Mouse (Mus musculus): ENCODE results near the gene Phf5a. TPM values are rescaled to one million over a fixed set of nuclear protein-coding genes. Genes with fewer than 3 reads are reported as not detected.

Gene Phf5a
- total RNA-seq, 2 experiments from 2014 or later, result 41.4 to 44.2 TPM

DNA sequence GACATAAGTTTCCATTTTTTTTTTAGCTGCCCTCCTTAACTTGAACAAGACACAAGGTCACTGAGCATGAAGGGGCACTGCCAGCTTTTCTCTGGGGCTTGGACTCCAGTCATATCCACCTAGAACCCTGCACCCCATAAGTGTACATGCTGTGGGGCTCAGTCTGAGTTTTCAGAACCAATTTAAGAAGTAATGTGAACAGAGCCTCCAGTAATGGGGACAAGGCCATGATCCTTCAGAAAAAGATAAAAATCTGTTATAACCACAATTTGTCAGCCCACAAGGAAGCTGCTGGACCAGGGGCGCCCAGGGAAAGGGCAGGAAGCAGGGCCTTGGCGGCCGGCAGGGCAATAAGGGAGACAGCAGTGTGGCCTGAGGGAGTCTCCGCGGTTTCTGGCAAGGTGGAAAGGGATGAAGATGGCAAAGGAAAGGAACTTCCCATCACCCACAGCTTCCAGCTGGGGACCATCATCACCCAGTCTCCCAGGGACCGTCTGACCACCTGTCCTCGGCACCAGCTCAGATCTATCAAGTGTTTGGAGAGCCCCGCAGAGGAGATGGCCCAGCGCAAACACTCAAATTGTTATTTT, 19.2 kb downstream of the Phf5a start:
- no peak for DNase-seq
- intact Hi-C loops (cut with DNase I), result no loop called here

DNA sequence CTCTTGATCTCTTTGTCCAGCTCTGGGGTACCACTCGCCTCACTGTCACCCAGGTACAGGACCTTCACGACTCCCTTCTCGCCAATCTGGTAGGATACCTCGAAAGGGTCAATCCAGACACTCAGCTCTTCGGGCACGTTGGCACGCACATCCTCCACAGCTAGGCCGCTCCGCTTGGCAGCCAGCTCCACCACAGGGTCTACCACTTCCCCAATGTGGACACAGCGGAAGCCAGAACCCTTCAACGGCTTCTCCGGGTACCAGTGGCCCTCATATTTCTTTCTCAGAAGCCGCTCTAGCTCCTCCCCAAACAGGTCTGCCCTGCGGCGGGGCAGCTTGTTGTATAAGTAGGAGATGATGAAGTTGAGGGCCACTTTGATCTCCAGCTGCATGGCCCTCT, 20.3 kb downstream of the Phf5a start:
- intact Hi-C loops (cut with DNase I), result no loop called here
- no peak for DNase-seq

DNA sequence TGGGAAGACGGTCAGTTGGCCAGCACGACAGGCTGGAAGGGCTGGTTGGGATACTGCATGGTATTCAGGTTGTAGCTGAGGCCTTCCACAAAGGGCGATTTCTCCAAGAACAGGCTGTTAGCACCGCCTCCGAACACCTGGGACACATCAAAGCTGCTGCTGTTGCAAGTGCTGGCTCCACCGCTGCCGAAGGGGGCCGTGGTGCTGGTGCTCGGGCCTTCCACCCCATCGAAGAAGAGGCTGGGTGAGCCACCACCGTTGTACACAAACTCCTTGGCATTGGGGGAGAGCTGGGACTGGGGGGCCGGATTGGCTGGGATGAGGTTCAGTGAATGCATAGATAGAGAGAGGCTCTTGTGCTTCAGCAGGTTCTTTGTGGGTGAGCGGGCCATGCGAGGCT, 21.0 kb downstream of the Phf5a start:
- intact Hi-C loops (cut with DNase I), result no loop called here
- no peak for DNase-seq

DNA sequence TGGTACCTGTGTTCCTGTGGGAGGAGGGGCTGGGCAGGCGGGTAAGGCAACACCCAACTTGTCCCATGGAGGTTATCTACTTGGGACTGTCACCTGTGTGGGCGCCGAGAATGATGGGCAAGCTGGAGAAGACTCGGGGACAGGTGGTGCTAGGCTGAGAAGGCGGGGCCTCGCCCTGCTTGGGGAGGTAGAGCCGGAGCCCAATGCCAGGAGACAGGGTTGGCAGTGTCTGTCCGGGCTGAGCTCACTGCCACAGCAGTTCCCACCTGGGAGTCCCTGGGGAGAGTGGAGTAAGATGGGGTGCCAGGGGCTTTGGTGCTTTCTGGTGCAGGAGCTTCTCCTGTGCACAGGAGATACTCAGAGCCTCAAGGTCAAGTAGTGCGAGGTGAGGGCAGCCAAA, 22.6 kb downstream of the Phf5a start:
- intact Hi-C loops (cut with DNase I), result no loop called here
- DNase-seq, result peak in 1 of 2 experiments; percentile 19

DNA sequence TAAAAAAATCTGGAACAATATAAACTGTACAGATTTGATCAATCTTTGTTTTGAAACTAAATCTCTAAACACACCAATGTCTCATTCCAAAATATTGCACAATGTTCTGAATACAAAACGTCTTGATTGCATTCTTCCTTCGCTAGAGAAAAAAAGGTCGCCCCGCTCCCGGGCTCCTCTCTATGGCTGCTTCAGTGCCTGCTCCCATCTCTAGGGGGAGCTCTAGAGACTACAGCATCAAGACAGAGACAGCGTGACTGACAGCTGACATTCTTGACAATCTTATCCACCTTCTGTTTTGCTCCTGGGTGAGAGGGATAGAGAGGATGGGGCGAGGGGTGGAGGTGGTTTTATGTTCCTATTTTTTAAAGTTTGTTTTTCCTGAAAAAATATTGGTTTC, 23.4 kb downstream of the Phf5a start:
- intact Hi-C loops (cut with DNase I), result no loop called here
- DNase-seq, result peak; percentile 58 to 73

DNA sequence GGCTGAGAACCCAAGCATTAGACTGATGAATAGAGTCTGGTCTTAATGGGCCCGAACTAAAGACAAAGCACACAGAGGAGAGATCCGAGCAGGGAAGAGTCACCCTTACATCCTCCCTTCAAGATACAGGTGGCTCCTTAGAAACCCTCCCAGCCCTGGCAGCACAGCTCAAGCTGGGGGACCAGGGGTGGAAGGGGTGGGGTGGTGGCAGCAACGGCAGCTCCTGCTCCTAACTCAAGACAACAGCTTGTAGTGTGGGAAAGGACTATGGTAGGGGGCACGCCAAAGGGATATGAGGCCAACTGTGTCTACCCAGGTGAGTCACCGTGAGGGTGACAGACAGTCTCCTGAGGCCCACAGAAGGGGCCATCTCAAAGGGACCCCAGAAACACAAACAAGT, 23.9 kb downstream of the Phf5a start:
- DNase-seq, result no peak
- intact Hi-C loops (cut with DNase I), result no loop called here

DNA sequence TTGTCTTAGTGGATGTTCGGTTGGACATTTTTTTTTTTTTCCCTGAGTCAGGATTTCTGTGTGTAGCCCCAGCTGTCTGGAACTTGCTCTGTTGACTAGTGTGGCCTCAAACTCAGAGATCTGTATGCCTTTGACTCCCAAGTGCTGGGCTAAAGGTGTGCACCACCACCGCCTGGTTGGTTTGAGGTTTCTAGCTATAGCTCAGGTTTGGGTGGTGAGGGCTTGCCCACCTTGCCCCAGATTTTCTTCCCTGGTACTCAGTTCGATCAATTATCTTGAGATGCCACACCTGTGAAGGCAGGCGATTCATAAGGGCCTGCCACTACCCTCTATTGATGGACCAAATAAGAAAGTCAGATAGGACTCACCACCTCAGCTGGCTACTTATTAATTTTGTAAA, 24.6 kb downstream of the Phf5a start:
- intact Hi-C loops (cut with DNase I), result no loop called here
- DNase-seq, result no peak

DNA sequence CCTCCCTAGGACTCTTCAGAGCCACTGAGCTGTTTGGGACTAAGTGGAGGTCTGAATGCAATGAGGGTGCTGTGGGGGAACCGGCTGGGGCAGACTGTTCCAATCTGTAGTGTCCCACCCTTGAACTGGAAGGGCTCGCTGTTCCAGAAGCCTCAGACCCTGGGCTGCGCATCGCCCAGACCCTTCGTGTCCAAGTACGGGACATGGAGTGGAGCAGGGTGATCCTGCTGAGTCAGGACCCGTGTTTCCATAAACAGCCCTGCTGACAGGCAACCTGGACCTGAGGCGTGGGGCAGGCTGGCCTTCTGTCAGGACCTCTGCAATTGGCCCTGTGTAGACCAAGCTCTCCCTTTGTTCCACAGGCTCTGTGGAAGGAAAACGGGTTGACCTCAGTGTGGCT, 25.0 kb downstream of the Phf5a start:
- no peak for DNase-seq
- intact Hi-C loops (cut with DNase I), result no loop called here

DNA sequence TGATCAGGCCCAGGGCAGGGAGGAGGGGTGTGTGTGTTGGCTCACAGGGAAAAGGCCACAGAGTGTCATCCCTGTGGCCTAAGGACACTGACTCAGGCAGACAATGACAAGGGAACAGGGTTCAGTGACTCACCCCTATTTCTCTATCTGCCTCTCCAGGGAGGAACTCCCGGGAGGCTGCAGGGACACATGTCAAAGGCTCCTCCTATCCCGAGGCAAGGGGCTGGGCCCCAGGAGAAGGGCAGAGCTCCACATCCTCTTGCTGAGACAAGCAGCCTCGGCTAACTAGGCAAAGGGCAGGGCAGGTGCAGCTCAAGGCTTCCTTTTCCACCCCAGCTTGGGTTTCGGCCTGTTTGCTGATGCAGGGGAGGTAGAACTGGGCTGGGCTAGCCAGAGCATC, 26.0 kb downstream of the Phf5a start:
- DNase-seq, result peak; percentile 68
- intact Hi-C loops (cut with DNase I), result no loop called here

DNA sequence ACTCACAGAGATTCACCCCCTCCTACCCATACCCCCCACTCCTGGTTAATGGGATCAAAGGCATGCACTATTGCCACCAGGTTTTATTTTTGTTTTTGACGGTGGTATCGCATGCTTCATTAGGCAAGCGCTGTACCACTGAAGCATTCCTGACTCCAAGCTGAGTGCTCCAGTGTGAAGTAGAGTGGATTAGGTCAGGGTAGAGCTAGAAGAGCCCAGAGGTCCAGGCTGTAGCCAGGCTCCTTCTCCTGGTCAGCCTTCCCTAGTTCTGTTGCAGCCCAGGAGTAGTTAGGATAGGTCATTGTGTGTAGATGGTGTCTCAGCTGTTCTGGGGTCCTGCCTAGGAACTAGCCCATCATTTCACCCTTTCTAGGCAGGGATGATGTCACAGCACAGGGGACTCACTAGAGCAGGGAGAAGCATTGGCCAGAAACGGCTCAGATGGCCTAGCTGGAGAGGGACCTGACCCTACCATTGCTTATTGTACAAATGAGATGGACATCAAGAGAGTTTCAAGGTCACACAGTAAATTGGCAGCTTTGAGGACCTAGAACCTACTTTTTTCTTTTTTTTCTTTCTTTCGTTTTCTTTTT, 26.6 kb downstream of the Phf5a start:
- no peak for DNase-seq
- intact Hi-C loops (cut with DNase I), result no loop called here

DNA sequence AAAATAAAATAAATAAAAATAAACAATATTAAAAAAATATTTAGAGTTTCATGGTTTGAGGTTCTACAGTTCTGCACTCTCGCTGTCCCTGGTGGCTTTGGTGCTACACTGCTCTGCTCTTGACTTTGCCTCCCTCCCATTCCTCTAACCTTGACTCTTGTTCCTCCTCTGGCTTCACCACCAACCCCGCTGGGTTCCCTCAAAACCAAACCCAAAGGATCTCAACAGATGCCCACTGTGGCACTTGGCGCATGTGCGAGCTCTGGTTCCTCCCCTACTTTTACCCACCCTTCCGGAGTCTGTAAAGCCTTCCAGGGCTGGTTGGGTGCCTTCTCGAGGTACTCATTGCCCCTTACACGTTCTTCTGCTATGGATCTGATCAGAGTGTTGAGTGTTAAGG, 29.4 kb downstream of the Phf5a start:
- intact Hi-C loops (cut with DNase I), result no loop called here
- no peak for DNase-seq

DNA sequence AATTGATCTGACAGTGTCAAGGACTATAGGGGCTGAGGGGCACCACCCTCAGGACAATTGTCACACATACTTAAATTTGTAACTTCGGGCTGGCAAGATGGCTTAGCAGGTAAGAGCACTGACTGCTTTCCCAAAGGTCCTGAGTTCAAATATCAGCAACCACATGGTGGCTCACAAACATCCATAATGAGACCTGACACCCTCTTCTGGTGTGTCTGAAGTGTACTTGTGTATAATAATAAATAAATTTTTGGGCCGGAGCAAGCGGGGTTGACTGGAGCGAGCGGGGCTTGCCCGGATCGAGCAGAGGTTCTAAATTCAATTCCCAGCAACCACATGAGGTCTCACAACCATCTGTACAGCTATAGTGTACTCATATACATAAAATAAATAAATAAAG, 31.4 kb downstream of the Phf5a start:
- DNase-seq, result no peak
- intact Hi-C loops (cut with DNase I), result no loop called here

DNA sequence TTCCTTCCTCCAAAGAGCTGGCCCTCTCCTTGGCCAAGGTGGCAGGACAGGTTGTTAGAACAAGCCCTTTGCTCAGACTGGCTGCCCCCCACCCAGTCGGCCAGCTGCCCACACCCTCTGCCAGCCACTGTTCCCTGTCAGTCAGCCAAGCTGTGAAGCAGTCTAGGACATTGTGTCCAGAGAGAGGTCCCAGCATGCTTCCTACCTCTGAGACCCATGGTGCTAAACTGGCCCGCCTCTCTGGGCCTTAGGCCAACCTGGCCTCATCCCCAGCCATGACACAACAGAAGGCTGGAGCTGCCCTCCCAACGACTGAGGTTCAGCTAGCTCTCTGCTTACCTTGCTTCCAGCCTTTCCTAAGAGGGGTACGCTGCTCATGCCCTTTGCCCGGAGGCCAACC, 32.1 kb downstream of the Phf5a start:
- peak; percentile 88 to 94 for DNase-seq
- intact Hi-C loops (cut with DNase I), result loop anchor here (2.0 kb wide), 1 partner anchor 19 kb away; the partner anchor contains the start of gene Tob2

DNA sequence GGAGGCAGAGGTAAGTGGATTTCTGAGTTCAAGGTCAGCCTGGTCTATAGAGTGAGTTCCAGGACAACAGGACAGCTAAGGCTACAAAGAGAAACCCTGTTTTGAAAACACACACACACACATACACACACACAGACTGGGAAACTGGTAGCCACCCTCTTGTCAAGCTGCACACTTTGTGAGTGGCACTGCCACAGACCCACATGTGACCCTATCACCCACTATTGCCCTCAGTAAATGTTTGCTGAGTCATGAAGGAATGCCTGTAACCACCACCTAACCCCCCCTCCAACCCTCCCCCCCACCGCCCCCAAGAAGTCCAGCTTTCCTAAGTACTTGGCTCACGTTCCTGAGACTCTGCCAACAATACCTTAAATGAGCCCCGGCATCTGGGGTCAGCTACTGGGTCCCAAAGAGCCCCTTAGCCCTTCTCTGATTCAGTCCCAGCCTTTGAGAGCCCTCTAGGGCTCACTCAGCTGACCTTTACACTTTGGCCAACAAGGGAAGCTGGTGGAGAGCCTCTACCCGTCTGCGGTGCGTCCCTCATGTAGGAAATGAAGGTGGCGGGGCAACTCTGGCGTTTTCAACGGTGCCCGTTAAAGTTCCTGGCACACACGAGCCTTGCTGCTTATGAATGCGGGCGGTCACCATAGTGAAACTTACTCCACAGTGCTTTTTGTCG, 33.0 kb downstream of the Phf5a start:
- peak; percentile 30 to 62 for DNase-seq
- intact Hi-C loops (cut with DNase I), result loop anchor here (2.0 kb wide), 1 partner anchor 20 kb away; the partner anchor contains the start of gene Tob2

DNA sequence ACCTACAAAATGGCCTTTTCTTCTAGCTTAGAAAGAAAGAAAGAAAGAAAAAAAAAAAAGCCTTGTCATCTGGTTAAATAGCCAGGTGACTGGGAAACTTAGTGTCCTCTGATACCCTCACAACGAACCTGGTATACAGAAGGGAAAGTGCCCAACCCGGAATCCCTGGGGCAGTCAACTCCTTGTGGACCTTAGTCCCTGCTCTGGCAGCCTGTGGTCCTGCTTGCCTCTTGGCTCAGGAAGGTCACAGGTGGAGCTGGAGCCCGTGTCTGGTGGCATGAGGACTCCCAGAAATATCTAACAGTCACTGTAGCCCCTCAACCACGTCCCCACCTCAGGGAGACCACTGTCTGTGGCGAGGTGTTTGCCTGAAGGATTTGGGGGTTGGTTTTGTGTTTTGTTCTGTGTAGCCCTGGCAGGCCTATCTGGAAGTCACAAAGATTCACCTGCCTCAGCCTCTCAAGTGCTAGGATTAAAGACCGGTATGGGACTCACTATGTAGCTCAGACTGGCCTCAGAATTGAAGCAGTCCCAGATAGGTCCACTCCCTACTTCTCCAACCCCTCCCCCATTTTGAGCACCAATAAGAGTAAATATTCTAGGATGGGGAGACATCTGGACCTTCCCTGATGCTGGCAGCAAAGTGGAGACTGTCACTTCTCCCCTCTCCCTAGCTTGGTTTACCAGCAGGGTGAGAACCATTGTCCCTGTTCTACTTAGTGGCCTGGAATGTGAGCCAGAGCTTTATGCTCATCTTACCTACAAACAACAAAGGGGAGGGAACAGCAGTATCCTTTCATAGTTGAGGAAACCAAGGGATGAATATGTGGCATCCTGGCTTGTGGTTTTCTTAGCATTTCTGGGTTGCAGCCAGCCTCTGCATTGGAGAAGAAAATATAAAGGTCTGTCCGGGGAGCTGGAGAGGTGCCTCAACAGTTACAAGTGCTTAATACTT, 34.5 kb downstream of the Phf5a start:
- intact Hi-C loops (cut with DNase I), result no loop called here
- peak in 1 of 2 experiments; percentile 10 for DNase-seq

DNA sequence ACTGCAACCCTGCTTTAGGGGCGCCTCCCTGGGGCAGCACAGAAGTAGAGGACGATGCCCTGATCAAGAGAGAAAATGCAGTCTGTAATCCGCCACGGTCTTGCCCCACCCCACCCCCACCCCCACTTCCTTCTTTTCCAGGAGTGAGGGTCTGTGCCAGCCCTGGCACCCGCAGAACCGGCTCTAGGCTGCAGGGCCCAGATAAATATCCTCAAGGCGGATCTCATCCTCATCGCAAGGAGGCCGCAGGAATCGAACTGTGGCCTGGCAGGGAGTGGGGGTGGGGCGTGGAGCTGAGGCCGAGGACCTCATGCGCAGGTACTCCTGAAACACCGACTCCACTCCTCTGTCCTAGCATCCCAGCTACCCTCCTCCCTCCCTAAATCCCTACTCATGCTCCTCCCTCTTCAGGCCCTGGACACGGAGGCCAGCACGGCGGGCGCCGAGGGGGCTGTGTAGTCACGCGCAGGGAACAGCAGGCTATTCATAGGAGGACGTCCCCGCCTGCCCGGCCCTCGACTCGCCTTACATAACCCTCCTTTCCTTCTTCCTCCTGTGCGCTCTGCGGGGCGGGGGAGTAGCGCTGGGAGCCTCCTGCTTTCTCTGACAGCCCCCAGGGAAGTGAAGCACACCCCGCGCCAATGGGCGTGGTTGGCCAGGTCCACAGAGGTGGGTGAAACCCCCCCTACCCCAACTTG, 35.4 kb downstream of the Phf5a start:
- intact Hi-C loops (cut with DNase I), result no loop called here
- DNase-seq, result peak; percentile 91

DNA sequence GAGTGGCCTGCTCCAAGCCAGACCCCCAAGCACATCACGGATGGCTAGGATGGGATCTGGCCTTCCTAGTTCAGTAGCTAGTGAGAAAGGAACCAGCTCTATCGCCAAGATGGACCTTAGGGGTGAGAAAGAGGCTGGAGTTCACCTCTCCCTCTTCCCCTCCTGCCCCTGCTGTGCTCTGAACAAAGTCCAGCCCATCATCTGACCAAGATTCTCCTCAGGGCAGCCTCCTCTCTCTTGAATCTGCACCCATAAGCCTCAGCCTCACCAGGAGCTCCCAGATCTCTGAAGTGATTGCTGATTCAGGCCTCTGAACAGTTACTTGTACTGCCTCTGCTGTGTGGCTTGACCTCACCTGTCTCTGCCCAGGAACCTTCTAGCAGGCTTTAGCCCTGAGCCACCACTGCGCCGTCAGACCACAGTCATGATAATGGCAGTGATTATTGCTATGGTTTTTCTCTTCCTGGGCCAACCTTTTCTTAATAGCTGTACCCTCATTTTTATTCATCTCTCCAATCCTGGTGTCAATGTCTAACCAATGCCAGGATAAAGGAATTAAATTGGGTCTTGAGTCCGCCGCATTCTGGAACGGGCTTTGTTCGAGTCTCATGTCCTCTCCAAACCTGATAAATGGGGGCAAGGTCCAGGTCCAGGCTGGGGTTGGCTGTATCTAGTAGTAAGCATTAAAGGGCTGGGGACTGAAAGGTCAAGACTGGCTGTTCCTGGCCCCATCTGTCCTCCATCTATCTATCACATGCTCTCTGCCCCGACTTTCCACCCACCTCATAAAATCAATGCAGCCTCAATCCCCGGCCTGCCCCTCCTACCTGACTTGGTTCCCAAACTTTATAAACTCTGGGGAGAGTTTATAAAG, 36.5 kb downstream of the Phf5a start:
- intact Hi-C loops (cut with DNase I), result no loop called here
- peak in 1 of 2 experiments; percentile 8 for DNase-seq

DNA sequence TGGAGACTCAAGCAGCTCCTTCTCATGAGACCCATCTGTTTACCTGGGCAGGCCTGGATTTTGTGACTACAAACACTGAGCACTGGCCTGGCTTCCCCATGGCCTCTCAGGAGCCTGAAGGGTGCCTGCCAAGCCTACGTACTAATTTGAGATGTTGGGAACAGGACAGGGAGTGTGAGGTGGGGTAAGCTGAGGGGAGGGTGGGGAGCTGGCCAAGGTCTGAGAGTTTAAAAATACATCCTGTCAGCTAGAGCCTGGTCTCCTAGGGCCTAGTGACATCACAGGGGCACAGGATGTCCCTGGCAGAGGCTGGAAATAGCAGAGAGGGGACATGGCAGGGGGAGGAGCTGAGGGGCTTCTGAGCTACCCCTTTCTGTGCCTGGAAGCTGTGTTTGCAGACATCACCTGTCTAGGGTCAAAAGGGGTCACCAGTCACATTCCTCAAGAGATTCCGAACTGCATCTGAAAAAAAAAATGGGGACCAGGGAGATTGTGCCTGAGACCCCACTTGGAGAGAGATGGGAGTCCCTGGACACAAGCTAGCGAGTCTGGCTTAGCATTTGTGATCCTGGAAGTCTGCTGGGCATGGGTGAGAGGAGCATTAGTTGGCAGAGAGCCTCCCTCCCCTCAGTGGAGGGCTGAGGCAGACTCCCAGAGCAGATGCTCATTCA, 37.4 kb downstream of the Phf5a start:
- peak; percentile 59 to 67 for DNase-seq
- intact Hi-C loops (cut with DNase I), result loop anchor here (5.0 kb wide), 1 partner anchor 38 kb away; the partner anchor contains the start of genes Aco2 and Phf5a

DNA sequence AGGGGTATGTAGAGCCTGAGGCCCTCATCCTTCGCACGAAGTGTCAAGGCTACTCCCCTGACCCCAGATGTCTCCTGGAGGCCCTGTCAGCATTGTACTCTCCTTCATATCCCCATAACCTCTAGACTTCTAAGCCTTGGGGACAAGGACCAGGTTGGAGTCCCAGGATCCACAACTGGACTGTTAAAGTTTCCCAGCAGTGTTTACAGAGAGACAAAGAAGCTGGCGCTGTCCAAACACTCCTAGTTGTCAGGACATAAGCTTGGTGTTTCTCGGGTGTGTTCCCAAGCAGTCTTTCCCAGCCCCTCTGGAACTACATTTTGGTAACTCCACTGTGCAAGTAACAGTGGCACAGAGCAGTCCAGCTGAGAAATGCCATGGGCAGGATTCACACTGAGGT, 38.2 kb downstream of the Phf5a start:
- DNase-seq, result no peak
- intact Hi-C loops (cut with DNase I), result loop anchor here (5.0 kb wide), 1 partner anchor 39 kb away; the partner anchor contains the start of genes Aco2 and Phf5a

Measured in heart, postnatal 14 days (tissue).